Mouse (Mus musculus) kidney, embryonic 15.5 days (tissue): ENCODE measurements around the gene Mars. TPM values are rescaled to one million over a fixed set of nuclear protein-coding genes. Genes with fewer than 3 reads are reported as not detected.
"Not testable (repeated sequence)": the region's sequence is repeated elsewhere in the genome, so short reads cannot be mapped to it uniquely, and the experiment has no call there.

ENCODE experiments used
- ATAC-seq: fragments of 200-750 bp; cut with Nextera tagmentation; replicated peaks from 2 replicates; pipeline ENCODE4 v1.8.0; 2017; ENCODE audit warnings: moderate TSS enrichment; ENCODE audit not compliant: low FRiP score
- H3K27ac ChIP-seq: fragments of 300-500 bp; sonication (generic); 2 replicates; pipeline ENCODE4 v1.5.1; 2015; ENCODE audit warnings: mild to moderate bottlenecking, inconsistent platforms
- H3K27me3 ChIP-seq: fragments of 300-500 bp; sonication (generic); 2 replicates; pipeline ENCODE4 v1.6.1; 2015; ENCODE audit warnings: inconsistent platforms
- H3K36me3 ChIP-seq: fragments of 300-500 bp; sonication (generic); 2 replicates; pipeline ENCODE4 v1.6.1; 2015; ENCODE audit warnings: inconsistent platforms
- H3K4me1 ChIP-seq: fragments of 300-500 bp; sonication (generic); 2 replicates; pipeline ENCODE4 v1.6.1; 2015; ENCODE audit warnings: inconsistent platforms
- H3K4me2 ChIP-seq: fragments of 300-500 bp; sonication (generic); 2 replicates; pipeline ENCODE4 v1.6.1; 2015; ENCODE audit warnings: moderate library complexity, mild to moderate bottlenecking, inconsistent platforms
- H3K4me3 ChIP-seq: fragments of 300-500 bp; sonication (generic); replicated peaks from 2 replicates; pipeline ENCODE4 v1.5.1; 2015; ENCODE audit warnings: mild to moderate bottlenecking, inconsistent platforms
- H3K9ac ChIP-seq: fragments of 300-500 bp; sonication (generic); 2 replicates; pipeline ENCODE4 v1.6.1; 2015; ENCODE audit warnings: mild to moderate bottlenecking, inconsistent platforms
- H3K9me3 ChIP-seq: fragments of 300-500 bp; sonication (generic); replicated peaks from 2 replicates; pipeline ENCODE4 v1.6.1; 2016; ENCODE audit warnings: inconsistent platforms
- WGBS: fragments of 180-500 bp; shearing (Covaris S2); methylation state at CpG from one replicate; pipeline ENCODE4 v1.1.7; 2015; ENCODE audit warnings: mixed read lengths; 5-methylcytosine and 5-hydroxymethylcytosine counted together
- polyA plus RNA-seq: library from polyadenylated mRNA; unstranded; fragments of >200 nt; fragmentation: Nextera tagmentation; extraction: Ambion mirVana; gene quantifications from 2 replicates; pipeline ENCODE4 v1.2.1, GENCODE M21; 2015

Gene Mars
- polyA plus RNA-seq, 1 experiment from 2014 or later: 120 TPM

DNA sequence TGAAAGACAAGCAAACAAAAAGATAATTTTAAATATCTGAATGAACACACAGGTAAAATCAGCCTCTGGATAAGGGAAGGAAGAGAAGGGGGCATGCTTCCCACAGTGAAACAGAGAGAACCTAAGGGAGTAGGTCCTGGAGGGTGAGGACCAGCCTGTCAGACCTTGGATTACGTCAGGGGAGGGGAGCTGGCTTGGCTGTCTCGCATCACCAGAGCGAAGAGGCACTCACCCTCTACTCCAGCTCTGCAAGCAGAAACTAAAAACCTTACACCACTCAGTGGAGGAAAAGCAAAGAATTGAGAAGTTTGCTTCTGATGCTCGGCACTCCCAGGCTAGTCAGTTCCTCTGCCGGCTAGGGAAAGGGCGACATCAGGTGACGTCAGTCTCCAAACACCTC, 8.4 kb upstream of the Mars start:
- H3K9ac ChIP-seq: no peak overlapping the region
- H3K4me2 ChIP-seq: no peak overlapping the region

DNA sequence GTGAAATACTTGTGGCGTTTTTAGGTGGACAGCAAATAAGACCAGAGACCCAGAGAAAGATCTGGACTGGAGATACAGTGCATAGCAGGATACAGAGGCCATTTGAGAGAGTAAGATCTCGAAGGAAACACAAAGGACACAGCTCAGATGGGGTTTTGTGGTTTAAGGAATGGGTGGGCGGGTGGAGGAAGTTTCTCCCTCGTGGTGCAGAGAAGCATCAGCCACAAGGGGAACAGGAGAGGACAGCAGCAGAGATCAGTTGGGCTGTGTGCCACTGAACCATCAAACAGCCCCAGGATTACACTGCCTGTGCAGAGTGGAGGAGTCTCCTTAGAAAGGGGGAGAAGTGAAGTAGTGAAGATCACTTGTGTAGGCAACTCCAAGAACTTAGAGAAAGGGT, 6.4 kb upstream of the Mars start:
- Histone ChIP-seq H3K9ac (no peak overlapping the region), H3K4me3 (no peak overlapping the region), H3K27me3 (no peaks in the 10 kb centered on the region), H3K36me3 (no peaks in the 10 kb centered on the region), H3K4me1 (peaks cover 4% of the 10 kb centered on the region; the same call in 1 of the 2 replicates), H3K27ac (no peak overlapping the region), H3K4me2 (no peak overlapping the region), H3K9me3 (no peaks in the 10 kb centered on the region)
- WGBS: 38% methylated on average over 4 of the region's 4 CpGs
- ATAC-seq: no peak

More for the DNA sequence above, 8.4 kb upstream of the Mars start:
- H3K36me3 ChIP-seq: no peaks in the 10 kb centered on the region
- WGBS: 43% methylated on average over 7 of the region's 7 CpGs
- peaks cover 14% of the 10 kb centered on the region for H3K27me3 ChIP-seq
- no peaks in the 10 kb centered on the region for H3K9me3 ChIP-seq
- H3K27ac ChIP-seq: no peak overlapping the region
- H3K4me3 ChIP-seq: no peak overlapping the region
- peak; percentile 73; the same call in 1 of the 2 replicates for ATAC-seq
- H3K4me1 ChIP-seq: peaks cover 14% of the 10 kb centered on the region

DNA sequence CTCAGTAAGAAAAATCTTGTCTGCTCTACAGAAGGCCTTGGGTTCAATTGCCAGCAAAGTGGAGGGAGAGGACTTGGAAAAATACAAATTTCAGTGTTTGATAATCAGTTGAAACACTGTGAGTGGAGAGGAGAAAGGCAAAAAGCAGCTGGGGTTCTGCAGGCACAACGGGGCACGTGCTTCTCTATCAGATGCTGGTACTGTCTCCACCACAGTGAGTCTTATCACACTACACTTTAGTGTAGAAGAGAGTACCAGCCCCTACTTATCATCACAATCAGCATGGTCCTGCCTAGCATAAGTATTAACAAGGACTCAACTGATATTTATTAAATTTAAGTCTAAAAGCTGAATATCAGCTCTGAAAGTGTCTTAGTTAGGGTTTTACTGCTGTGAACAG, 5.7 kb upstream of the Mars start:
- no peak for ATAC-seq
- Histone ChIP-seq H3K4me3 (no peak overlapping the region), H3K27ac (no peak overlapping the region), H3K9ac (no peak overlapping the region), H3K36me3 (no peaks in the 10 kb centered on the region), H3K4me2 (no peak overlapping the region), H3K27me3 (no peaks in the 10 kb centered on the region), H3K4me1 (peaks cover 7% of the 10 kb centered on the region), H3K9me3 (no peaks in the 10 kb centered on the region)
- 86% methylated on average over 2 of the region's 2 CpGs for WGBS

DNA sequence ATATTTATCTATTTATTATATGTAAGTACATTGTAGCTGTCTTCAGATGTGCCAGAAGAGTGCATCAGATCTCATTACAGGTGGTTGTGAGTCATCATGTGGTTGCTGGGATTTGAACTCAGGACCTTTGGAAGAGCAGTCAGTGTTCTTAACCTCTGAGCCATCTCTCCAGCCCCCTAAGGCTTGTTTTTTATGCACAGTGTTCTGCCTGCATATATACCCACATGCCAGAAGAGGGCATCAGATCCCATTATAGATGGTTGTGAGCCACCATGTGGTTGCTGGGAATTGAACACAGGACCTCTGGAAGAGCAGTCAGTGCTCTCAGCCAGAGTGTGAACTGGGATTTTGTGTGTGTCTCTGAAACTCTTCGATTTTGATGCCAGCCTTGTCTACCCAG, 3.4 kb upstream of the Mars start:
- not testable (repeated sequence) for H3K9ac ChIP-seq, H3K36me3 ChIP-seq, H3K4me2 ChIP-seq, H3K27ac ChIP-seq, H3K27me3 ChIP-seq, H3K9me3 ChIP-seq, ATAC-seq, H3K4me3 ChIP-seq
- WGBS: 86% methylated on average over 1 of the region's 1 CpGs
- H3K4me1 ChIP-seq: peaks cover 16% of the 10 kb centered on the region

DNA sequence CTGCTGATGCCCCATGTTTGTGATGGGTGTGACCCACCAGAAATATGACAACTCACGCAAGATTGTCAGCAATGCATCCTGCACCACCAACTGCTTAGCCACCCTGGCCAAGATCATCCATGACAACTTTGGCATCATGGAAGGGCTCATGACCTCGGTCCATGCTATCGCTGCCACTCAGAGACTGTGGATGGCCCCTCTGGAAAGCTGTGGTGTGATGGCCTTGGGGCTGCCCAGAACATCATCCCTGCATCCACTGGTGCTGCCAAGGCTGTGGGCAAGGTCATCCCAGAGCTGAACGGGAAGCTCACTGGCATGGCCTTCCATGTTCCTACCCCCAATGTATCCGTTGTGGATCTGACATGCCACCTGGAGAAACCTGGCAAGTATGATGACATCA, 1.9 kb upstream of the Mars start:
- not testable (repeated sequence) for H3K4me3 ChIP-seq, ATAC-seq, H3K9me3 ChIP-seq, H3K9ac ChIP-seq, H3K27me3 ChIP-seq, H3K27ac ChIP-seq, H3K4me2 ChIP-seq
- Histone ChIP-seq H3K36me3 (peaks cover 14% of the 10 kb centered on the region), H3K4me1 (peaks cover 18% of the 10 kb centered on the region)
- WGBS: 92% methylated on average over 5 of the region's 5 CpGs

DNA sequence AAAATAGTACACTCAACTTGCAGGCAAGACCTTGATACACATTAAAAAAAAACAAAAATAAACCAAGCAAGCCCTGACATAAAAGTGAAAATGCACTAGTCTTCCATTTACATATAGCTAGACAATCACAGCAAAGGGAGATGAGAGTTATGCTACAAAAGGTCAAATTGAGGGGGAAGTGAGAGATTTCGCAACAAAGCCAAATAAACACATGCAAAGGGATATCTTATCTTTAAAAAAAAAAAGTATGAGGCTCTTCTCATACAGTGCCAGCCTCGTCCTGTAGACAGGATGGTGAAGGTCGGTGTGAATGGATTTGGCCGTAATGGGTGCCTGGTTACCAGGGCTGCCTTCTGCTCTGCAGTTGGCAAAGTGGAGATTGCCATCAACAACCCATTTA, 1.3 kb upstream of the Mars start:
- Histone ChIP-seq H3K27ac (no peak overlapping the region), H3K9me3 (no peaks in the 10 kb centered on the region), H3K27me3 (no peaks in the 10 kb centered on the region), H3K36me3 (peaks cover 21% of the 10 kb centered on the region), H3K9ac (no peak overlapping the region), H3K4me2 (no peak overlapping the region), H3K4me3 (no peak overlapping the region), H3K4me1 (peaks cover 18% of the 10 kb centered on the region)
- WGBS: 77% methylated on average over 4 of the region's 4 CpGs
- ATAC-seq: no peak

DNA sequence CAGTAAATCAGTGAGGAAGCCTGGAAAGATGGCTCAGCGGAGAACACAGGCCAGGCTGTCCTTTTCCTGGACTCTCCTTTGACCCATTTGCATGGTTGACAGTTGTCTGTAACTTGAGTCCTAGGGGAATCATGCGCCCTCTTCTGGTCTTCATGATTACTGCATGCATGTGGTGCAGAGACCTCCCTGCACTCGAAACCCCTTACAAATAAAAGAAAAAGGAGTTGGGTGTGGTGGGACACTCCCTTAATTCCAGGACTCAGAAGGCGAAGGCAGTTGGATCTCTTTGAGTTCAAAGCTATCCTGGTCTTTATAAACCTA, 730 bp upstream of the Mars start:
- Histone ChIP-seq H3K9ac (peak overlapping the region; percentile 82; the same call in 1 of the 2 replicates), H3K4me1 (peaks cover 18% of the 10 kb centered on the region), H3K36me3 (peaks cover 26% of the 10 kb centered on the region), H3K27ac (peak overlapping the region; percentile 69), H3K9me3 (no peaks in the 10 kb centered on the region), H3K27me3 (no peaks in the 10 kb centered on the region), H3K4me2 (peak overlapping the region; percentile 67), H3K4me3 (peak overlapping the region; percentile 81)
- ATAC-seq: peak; percentile 30
- 2% methylated on average over 4 of the region's 4 CpGs for WGBS

DNA sequence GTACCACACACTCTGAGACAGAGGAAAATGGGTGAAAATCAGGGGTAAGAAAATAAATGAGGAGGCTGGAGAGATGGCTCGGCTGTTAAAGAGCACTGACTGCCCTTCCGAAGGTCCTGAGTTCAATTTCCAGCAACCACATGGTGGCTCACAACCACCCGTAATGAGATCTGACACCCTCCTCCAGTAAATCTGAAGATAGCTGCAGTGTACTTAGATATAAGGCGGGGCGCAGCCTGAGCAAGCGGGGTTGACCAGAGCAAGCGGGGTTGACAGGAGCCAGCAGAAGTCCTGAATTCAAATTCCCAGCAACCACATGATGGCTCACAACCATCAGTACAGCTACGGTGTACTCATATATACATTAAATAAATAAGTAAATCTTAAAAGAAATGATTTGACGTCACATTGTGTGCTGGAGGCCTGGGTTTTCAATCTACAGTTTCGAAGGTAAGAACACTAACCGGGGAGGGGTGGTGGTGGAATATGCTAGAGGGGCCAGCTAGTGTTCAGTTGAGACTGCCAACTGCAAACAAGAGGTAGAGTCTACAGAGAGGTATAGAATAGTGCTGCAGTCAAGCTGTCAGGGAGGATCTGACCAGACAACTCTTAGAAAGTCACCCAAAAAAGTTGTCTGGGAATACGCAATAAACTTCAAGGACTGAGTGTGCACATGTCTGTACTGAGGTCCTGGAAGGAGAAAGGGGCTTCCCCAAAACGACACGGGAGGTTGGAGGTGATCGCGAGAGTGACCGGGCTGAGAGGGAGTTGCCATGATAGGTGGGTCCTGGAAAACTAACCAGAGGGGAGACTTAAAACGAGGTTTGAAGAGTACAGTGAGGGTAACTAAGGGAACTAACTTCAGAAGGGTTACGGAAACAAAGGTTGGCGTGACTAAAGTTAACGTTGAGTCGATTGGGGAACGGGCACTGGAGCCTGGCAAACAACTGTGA, 787 bp downstream of the Mars start:
- peak overlapping the region; percentile 82 for H3K9ac ChIP-seq
- no peaks in the 10 kb centered on the region for H3K27me3 ChIP-seq
- 35% methylated on average over 23 of the region's 23 CpGs for WGBS
- H3K27ac ChIP-seq: peak overlapping the region; percentile 79
- peak overlapping the region; percentile 67 for H3K4me2 ChIP-seq
- peak overlapping the region; percentile 81 for H3K4me3 ChIP-seq
- H3K36me3 ChIP-seq: peaks cover 41% of the 10 kb centered on the region
- no peaks in the 10 kb centered on the region for H3K9me3 ChIP-seq
- peak; percentile 40 for ATAC-seq
- H3K4me1 ChIP-seq: peaks cover 18% of the 10 kb centered on the region

DNA sequence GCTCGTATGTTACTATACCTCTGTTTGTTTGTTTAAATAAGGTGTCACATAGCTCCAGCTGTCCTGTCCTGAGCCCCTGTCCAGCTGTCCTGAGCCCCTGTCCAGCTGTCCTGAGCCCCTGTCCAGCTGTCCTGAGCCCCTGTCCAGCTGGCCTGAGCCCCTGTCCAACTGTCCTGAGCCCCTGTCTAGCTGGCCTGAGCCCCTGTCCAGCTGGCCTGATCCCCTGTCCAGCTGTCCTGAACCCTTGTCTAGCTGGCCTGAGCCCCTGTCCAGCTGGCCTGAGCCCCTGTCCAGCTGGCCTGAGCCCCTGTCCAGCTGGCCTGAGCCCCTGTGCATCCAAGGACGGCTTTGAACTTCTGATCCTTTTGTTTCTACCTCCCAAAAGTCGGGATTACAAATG, 2.4 kb downstream of the Mars start:
- not testable (repeated sequence) for H3K4me3 ChIP-seq, H3K27me3 ChIP-seq, ATAC-seq, H3K27ac ChIP-seq, H3K9ac ChIP-seq, H3K9me3 ChIP-seq, H3K4me2 ChIP-seq
- Histone ChIP-seq H3K36me3 (peaks cover 58% of the 10 kb centered on the region), H3K4me1 (peaks cover 18% of the 10 kb centered on the region)
- WGBS: 87% methylated on average over 3 of the region's 3 CpGs

DNA sequence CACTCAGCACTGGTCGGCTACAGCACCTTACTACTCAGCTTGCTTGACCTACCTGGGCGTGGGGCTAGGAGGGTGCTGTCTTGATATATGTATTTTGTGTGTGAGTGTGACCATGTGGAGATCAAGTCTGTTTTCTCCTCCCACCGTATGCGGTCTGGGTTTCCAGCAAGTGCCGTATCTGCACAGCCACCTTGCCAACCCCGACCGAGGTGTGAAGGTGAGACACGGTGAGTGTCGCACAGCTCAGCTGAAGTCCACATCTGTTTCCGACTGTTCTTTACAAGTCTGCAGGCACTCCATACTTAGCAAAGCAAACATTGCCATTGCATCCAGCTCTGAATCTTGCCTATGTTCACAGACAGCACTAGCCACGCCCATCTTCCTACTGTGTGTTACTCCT, 8.4 kb downstream of the Mars start:
- 95% methylated on average over 11 of the region's 11 CpGs for WGBS
- H3K4me1 ChIP-seq: no peaks in the 10 kb centered on the region

DNA sequence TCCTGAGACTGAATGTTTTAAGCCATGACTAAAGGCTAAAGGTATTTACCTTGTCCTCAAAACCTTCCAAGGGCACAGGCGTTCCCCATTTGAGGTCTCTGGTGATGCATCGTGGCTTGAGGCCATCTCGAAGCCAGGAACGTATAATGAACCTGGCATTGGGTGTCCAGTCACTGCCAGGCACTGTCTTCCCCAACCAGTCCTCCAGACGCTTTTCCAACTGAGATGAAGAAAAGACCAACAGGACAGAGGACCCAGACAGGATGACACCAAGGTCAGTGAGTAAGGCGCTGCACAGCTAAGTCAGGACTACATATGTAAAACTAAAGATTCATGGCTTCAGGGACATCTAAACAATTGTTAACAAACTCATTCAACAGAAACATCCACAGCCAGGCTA, 11.2 kb downstream of the Mars start:
- ATAC-seq: no peak
- H3K4me1 ChIP-seq: no peaks in the 10 kb centered on the region
- H3K4me2 ChIP-seq: no peak overlapping the region
- H3K4me3 ChIP-seq: no peak overlapping the region
- no peaks in the 10 kb centered on the region for H3K9me3 ChIP-seq
- H3K27me3 ChIP-seq: no peaks in the 10 kb centered on the region
- no peak overlapping the region for H3K27ac ChIP-seq
- H3K36me3 ChIP-seq: peaks cover 98% of the 10 kb centered on the region
- no peak overlapping the region for H3K9ac ChIP-seq
- WGBS: 93% methylated on average over 6 of the region's 6 CpGs

More for the DNA sequence above, 8.4 kb downstream of the Mars start:
- H3K36me3 ChIP-seq: peaks cover 98% of the 10 kb centered on the region
- no peaks in the 10 kb centered on the region for H3K9me3 ChIP-seq
- H3K27ac ChIP-seq: no peak overlapping the region
- no peak overlapping the region for H3K4me3 ChIP-seq
- no peaks in the 10 kb centered on the region for H3K27me3 ChIP-seq
- no peak for ATAC-seq
- no peak overlapping the region for H3K9ac ChIP-seq
- no peak overlapping the region for H3K4me2 ChIP-seq

DNA sequence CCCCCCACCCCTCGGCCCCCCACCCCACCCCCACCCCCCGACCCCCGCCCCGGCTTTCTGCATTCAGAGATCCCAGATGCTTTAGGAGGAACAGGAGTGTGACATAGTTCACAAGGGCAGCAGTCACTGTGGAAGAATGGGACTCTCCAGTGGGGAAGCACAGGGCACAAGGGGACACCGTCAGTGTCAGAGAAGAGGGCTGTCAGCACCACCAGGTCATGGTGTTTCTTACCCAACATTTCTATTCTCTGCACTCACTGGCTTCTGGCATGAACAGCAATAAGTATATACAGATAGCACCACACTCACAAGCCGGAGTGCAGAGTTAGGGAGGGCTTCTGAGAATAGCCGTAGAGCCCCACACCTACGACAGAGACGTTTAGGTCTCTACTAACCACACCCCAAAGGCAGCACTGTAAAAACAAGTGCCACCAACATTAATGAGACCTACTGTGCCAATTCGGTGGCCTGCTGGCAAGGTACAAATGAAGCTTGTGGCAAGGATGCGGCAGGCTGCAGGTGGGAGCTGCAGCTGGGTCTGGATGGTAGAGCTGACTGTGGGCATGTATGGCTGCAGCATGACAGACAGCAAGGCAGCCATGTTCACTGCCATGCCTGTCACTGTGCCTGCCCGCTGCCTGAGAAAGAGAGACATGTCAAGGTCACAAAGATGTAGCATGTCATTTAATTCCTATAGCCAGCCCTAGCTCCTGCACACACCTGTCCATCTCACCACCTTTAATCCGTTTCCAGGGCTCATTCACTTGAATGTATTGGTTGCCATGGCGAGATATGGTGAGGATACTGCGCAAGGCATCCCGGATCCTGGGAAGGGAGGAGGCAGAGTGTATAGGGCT, 14.3 kb downstream of the Mars start:
- peaks cover 13% of the 10 kb centered on the region for H3K4me1 ChIP-seq
- peaks cover 96% of the 10 kb centered on the region for H3K36me3 ChIP-seq
- WGBS: 91% methylated on average over 16 of the region's 16 CpGs
- no peaks in the 10 kb centered on the region for H3K27me3 ChIP-seq
- no peak overlapping the region for H3K4me2 ChIP-seq
- no peak overlapping the region for H3K9ac ChIP-seq
- no peak for ATAC-seq
- no peak overlapping the region for H3K27ac ChIP-seq
- no peaks in the 10 kb centered on the region for H3K9me3 ChIP-seq
- no peak overlapping the region for H3K4me3 ChIP-seq
